Mouse (Mus musculus) left cerebral cortex, adult 11 months (tissue): ENCODE data around the gene Capn1.
A peak's percentile ranks its signal among the peaks of the same experiment; 100 is the strongest.
"Not testable (repeated sequence)": the region's sequence is repeated elsewhere in the genome, so short reads cannot be mapped to it uniquely, and the experiment has no call there.

Source experiments
- DNase-seq: peaks from one replicate; pipeline ENCODE4 v3.0.0; 2022; ENCODE audit warnings: low spot score

The Capn1 gene

DNA sequence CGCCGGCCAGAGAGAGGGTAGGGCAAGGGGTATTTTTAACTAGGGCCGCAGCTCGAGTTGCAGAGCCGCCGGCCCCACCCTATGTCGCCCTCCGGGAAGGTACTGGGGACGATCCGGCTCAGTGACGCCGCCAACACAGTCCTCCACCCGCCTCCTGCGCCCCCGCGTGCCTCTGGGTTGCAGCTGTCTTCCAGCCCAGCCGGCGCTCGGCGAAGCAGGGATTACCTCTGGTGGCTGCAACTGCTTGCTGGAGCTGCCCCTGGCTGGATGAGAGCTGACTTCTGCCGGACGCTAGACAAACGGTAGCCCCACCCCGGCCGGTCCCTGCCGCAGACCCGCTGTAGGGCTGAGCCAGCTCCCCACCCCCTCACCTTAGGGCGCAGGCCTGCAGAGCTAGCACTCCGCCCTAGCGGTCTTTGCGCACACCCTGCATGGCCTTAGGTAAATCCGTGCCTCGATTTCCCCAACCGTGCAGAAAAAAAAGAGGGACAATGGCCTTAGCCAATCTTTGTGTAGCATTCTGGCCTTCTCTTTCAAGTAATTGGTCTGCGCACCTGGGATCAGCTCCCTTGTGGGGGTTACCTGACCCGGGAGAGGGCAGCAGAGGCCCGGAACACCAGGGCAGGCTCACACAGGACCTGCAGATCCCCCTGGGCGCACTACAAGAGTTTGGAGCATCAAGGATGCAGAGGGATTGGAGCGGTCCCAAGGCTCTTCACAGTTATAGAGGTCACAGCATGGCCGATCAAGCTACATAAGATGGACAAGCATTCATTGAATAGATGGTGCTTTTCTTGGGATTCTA lies at the start of gene Capn1:
TSS of gene Capn1 (minus strand) at position 387 of the 805 bp plus-strand sequence.
- peak; percentile 28 for DNase-seq

DNA sequence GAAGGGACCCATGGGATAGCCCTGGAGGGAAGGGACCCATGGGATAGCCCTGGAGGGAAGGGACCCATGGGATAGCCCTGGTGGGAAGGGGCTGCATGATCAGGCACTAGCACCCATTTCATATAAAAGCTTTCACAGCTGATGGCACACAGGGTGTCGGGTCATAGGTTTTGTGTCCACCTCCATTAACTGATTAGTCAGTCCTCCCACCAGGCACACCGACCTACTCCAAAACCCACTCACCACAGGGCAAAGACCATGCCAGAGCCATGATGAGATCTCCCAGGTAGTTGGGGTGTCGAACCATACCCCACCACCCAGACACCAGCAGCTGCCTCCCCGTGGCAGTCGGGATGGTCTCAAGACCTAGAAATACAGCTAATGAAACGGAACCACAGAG lies 47.4 kb upstream of the Capn1 start:
- no peak for DNase-seq

DNA sequence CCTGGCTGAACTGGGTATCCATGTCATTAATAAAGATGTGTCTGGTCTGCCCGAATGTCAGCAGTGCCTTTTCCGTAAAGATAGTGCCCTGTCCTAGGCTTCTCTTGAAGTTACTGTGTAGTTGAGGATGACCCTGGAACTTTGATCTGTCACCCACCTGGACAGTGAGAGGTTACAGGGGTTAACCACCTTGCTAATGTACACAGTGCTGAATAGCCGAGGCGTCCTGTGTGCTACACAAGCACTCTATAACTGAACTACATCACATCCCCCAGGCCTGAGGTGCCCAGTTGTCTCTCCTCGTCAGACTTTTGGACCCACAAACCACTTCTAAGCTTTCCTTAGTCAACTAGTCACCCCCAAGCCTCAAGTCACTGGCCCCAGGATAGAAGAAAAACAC lies 46.7 kb upstream of the Capn1 start:
- no peak for DNase-seq

DNA sequence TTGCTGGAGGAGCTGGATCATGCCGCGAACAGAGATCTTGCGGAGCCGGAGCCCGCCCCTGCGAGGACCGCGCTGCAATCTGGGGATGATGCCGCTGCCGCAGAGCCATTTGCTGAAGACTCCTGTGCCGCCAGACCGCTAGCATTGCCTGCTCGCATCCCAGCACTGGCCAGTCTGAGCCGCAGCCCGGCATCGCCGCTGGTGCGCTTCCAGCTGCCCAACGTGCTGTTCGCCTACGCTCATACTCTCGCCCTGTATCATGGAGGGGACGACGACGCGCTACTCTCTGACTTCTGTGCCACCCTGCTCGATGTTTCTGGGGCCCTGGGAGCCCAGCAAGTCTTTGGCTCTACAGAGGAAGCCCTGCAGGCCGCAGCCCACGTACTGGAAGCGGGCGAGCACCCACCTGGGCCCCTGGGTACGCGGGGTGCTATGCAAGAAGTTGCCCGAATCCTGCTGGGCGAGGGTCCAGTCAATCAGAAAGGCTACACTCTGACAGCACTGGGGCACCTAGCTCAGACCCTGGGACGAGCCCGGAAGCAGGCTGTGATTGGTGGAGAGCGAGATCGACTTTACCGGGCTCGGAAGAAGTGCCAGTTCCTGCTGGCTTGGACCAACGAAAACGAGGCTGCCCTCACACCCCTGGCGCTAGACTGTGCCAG lies 46.1 kb upstream of the Capn1 start:
- no peak for DNase-seq

DNA sequence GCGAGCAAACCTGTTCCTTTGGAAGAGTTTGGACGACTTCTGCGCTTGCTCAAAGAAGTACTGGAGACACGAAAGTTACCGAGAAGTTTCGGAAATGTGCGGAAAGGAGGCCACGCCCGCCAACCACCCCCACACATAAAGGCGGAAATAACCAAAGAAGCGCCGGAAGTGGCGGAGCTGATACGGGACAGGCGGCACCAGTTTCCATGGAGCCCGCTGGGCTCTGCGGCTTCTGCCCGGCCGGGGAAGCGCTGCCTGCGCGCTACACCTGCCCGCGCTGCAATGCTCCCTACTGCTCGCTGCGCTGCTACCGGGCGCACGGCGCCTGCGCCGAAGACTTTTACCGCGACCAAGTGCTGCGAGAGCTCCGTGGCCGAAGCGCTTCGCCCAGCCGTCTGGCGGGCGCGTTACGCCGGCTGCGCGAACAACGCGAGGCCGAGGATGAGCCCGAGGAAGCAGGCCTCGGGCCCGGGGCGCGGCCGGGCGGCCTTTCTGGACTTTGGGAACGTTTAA lies 45.4 kb upstream of the Capn1 start, which contains the start of gene Znhit2:
TSS of gene Znhit2 (plus strand) at position 172 of the 513 bp plus-strand sequence.
- DNase-seq: peak; percentile 90

DNA sequence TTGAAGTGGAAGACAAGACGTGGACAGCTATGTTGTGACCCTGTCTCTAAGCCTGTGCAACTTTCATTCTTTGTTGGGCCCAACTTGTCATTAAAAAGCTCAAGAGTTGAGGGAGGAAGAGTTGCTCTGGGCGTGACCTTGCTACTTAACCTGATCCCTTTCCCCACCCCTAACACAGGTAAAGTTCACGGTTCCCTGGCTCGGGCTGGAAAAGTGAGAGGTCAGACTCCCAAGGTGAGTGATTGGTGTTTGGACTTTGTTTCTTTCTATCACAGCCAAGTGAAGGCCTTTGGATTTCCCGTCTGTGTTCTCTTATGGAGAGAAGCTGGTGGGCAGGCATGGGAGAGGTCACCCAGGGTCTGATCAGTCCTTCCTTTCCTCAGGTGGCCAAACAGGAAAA lies 43.3 kb upstream of the Capn1 start:
- no peak for DNase-seq

DNA sequence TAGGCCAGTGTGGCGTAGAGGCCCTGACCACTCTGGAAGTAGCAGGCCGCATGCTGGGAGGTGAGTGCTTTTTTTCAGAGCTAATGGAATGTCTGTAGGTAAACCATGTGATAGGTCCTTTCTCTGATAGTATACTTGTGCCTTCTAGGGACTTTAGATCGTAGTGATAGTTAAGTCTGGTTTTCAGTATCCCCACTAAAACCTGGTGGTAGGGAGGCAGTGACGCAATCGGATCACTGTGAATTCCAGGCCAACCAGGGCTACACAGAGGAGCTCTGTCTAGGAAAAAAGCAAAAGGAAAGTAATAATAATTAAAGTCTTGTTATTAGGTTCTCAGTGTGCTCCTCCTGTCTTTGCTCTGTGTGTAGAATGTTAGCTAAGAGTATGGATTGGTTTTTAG lies 42.8 kb upstream of the Capn1 start:
- no peak for DNase-seq

DNA sequence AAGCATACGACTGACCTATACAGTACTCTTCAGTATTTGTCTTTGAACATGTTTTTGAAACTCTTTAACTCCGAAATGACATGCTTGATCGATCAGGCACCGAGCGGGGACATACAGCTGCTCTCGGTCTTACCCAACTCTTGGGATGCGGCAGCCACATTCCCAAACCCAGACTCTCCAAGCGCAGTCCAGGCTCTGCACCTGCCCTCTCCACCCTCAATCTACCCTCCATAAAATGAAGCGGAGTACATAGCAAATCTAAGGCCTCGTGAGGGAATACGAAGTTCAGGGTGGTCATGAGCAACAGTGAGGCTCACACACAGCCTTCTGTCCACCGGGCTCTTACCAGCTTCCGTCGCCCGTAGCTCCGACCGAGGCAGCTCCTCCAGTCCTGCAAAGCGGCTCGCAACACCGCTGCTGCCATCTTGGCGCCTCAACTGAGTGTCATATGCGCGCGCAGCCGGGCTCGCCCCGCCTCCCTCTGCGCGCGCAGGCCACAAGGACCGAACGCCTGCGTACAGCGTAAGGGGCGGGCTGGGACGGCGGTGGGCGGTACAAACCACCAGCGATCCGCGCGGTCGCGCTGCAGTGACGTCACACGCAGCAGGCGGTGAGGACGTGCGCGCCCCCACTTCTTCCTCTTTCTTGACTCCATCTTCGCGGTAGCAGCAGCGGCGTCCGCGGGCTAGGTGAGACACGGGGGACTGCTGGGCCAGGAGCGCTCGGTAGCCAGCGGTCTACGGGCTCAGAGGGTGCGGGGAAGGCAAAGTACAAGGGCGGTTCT lies 41.8 kb upstream of the Capn1 start, which contains the start of the genes Mrpl49 and Fau:
TSS of gene Mrpl49 (minus strand) at position 473 of the 784 bp plus-strand sequence.
TSS of gene Fau (plus strand) at position 532 of the 784 bp plus-strand sequence.
- DNase-seq: peak; percentile 95

DNA sequence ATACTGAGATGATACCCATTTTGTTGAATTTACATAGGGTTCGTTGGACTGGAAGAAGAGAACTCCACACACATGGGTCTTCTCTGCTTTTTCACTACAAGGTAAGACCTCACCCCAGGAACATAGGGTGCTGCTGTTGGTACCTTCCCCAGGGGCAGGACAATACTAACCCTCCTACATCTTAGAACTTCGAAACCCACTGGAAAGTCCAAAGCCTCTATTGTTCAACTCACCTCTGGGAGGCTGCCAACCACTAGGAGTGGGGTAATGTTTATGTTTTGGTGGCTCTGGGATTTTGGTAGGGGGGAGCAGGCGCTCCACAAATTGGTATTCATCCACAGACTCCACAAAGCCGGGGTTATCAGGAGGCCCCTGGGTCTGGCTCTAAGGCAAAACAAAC lies 41.0 kb upstream of the Capn1 start:
- DNase-seq: no peak

DNA sequence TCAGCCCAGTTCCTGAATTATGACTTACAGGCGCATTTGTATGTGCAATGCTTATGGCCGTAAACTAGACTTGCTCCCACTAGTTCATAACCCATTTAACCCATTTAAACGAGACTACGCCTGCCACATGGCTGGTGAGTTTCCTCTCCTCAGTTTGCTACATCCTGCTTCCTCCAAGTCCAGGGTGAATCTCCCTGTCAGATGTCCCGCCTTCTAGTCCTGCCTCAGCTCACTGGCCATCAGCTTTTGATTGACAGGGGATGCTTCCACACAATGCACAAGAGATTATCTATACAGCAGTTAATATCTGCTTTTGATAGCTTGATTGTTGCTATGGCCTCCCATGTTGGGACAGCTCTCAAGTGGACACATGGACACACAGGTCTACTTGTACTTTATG lies 38.6 kb upstream of the Capn1 start:
- no peak for DNase-seq

DNA sequence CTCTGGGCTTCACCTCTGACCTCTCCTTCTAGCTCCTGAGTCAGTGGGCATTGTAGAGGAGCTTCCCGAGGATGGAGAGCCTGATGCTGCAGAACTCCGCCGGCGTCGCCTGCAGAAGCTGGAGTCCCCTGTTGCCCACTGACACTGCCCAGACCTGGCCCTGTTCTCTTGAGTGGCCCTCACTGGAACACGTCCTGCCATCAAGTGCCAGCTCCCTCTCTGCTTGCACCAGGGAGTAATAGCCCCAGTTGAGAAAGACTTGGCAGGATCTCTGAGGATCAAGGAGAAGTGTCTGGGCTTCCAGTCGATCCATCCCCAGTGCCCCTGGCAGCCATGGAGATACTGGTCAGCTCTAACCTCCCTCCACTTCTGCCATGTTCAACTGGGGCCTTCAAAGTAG lies 36.8 kb upstream of the Capn1 start:
- no peak for DNase-seq

DNA sequence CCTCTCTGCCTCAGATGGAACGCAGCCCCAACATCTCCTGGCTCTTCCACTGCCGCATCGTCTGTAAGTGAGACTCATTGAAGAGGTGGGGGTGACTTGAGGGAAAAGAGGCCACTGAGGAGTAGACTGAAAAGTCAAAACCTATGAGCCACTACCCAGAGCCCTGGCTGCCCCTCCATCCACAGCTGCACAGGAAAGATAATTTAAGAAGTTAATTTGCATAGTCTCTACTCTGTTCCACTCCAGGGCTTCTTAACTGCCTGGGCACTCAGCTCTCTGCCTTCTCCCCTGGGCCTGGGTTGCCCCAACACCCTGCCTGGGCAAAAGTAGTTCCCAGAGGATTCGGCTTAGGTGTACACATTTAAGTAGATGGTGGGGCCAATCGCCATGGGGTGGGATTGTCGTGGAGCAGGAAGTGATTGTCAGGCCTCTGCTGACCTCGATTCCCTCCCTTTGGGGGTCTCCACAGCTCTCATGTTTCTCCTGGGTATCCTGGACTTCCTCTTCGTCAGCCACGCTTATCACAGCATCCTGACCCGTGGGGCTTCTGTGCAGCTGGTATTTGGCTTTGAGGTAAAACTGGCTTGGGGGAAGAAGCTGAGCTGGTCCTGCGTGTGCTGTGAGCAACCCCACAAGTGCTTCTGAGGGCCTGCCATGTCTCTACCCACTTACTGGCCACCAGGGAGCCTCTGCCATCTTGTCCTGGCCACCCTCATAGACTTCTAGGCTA lies 33.1 kb upstream of the Capn1 start:
- no peak for DNase-seq

DNA sequence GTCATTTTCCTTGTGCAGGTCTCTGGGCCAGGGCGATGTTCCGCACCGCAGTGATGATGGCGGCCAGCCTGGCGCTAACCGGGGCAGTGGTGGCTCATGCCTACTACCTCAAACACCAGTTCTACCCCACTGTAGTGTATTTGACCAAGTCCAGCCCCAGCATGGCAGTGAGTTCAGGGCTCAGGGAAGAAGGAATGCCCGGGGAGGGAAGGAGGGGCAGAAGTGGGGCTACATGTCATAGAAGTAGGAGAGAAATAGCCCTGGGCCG lies 32.1 kb upstream of the Capn1 start:
- DNase-seq: no peak

DNA sequence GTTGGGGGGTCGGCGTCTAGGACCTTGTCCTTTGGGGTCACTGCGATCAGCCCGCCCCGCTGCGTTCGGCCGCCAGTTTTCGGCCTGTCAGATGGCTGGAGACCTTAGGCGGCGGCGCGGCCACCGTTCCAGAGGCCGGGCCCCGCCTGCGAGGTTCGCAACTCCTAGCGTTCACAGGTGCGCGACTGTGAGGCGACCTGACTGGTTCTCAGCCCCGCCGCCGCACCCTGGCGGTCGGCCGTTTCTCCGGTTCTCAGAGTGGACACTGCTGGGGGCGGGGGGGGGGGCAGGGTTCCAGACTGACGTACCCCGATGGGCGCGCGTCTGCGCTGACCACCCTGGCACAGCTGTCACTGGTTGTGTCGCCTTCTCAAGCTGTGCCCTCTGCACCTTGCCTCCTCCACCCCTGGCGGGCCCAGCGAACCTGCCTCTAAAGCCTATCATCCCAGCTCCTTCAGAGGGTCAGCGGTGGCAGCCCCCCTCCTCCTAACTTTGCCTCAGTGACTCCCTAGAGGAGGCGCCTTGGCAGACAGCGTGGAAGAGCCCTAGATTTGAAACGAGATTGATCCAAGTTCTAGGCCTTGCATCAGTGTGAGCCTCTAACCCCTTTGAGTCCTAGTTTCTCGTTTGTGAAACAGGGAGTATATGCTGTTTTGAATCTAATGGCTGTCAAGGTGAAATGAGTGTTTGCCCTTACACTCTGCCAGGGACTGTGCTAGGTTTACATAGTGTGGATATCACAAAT lies 31.6 kb upstream of the Capn1 start:
- DNase-seq: no peak

DNA sequence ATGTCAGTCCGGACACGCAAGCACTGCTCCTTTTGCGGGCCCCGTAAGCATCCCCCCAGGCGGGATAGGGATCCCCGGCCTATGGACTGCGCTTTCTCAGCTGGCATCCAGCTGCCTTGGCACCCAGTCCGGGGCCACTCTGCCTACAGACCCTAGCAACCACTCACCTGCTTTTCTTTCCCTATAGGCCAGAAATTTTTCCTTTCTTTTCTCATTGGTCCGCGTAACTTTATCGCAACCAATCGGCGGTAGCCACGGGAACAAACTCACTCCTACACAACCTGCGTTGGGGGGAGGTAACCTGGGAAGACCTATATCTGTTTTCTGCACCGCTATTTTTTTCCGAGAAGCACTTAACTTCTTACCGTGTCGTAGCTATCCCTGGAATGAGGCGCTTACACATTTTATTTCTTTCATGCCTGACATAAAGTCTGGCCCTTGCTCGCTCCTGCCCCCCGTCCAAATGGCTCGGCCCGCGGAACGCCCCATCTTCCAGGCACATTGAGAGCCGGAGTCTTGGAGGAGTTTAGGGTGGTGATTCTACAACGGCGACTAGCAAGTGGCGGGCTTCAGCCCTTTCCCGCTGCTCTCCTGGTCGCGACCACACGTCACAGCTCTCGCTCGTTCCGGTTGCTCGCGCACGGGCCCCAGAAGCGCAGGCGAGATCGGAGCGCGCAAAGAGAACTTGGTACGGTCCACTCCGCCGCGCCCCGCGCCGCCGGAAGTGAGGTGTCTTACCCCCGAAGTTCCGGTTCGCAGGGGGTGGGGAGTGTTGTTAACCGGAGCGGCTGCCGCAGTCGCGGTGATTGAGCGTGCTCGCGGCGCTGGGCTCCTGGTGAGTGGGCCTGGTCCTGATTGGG lies 30.8 kb upstream of the Capn1 start, which contains the start of gene Syvn1:
TSS of gene Syvn1 (plus strand) at position 283 of the 860 bp plus-strand sequence.
- DNase-seq: peak; percentile 90

DNA sequence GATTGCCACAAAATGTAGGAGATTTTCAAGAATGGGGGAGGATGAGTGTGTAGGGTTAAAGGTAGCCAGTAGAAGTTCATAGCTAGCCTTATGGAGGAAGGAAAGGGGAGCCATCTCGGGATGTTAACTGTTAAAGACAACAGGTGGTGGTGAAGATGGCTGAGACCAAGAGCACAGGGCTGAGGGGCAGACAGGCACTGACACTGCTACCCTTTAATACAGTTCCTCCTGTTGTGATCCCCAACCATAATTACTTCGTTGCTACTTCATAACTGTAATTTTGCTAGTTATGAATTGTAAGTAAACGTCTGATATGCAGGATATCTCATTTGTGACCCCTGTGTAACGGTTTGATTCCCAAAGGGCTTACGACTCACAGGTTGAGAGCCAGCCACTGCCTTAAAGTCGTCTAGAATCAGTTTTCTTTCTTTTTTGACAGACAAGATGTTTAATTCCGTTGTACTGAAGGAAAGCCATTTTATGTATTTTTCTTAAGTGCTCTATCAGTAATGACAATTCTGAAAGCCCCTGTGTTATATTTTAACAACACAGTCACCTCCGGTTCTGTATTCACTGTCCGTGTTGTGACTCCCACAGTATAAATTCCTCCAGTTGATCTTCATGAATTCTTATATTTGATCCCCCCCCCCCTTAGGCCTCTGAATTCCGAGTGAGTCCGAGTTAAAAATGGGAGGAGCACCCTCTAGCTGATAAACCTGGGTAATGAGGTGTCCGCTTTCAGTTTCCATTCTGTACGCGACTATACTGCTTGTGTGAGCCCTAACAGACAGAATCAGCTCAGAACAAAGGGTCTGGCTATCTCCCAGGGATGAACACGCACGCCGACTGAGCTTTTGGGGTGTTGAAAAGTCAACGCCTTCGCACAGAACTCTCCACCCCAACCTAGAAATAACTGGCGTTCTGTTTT lies 29.9 kb upstream of the Capn1 start:
- no peak for DNase-seq

DNA sequence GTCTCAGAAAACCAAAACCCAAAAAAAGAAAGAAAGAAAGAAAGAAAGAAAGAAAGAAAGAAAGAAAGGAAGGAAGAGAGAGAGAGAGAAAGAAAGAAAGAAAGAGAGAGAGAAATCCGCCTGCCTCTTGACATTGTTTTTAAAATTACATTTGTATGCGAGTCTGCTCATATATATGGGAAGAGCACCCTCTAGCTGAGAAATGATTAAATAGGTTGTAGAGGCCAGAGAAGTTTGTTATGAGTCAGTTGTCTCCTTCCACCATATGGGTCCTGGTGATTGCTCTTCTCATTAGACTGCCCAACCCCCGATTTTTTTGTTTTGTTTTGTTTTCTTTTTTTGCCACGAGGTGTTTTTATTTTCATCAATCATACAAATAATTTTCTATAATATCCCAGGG lies 28.4 kb upstream of the Capn1 start:
- DNase-seq: not testable (repeated sequence)

DNA sequence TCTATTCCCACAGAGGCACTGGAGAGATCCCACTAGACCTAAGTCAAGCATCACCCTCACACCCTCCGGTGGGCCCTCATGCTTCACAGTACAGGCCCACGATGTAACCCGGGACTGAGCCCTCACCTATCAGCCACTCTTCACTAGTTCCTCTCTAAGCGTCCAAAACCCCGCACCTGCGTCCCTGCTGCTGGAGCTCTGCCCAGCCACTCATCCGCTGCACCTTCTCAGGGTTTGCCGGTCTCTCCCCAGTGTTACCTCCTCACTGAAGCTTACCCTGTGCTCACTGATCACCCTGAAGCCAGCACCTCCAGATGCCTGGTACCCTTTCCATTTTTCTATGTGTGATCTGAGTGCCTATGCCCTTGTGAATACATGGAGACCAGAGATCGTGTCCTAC lies 26.6 kb upstream of the Capn1 start:
- no peak for DNase-seq

DNA sequence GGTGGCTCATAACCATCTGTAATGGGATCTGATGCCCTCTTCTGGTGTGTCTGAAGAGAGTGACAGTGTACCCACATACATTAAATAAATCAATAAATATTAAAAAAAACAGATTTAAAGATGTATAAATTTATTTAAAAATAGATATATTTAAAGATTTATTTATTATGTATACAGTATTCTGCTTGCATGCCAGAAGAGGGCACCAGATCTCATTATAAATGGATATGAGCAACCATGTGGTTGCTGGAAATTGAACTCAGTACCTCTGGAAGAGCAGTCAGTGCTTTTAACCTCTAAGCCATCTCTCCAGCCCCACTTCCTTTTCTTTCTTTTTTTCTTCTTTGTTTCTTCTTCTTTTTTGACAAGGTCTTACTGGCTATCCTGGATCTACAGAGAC lies 24.3 kb upstream of the Capn1 start:
- DNase-seq: no peak
